Mouse (Mus musculus): ENCODE measurements around the gene Itih5.

Gene Itih5

GRCm38 (mm10) chr2:10169991-10170390 lies 16.6 kb downstream of the Itih5 start:
- no peak for DNase-seq

DNA sequence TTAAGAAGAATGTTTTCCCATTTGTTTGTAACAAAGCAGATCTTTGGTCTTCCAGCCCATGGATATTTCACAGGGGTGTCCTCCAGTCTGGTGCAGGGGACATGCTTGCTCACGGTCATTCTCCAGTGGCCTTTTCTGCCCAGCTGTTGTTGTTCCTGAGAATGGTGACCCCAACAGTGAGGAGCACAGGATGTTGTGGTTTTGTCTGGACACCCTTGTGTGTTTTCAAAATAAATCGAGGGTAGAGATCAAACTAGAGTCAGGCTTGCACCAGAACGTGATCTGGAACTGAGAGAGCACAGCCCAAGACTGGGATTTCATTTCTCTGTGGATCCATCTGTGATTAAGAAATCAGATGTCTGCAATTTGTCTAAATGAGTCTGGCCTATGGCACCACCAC lies 40.2 kb downstream of the Itih5 start:
- no peak for DNase-seq

GRCm38 (mm10) chr2:10195162-10195561 lies 41.8 kb downstream of the Itih5 start:
- no peak for DNase-seq

- DNase-seq, result no peak
These were observed 46.0 kb downstream of the Itih5 start for GRCm38 (mm10) chr2:10199326-10199725.

GRCm38 (mm10) chr2:10200736-10201285 lies 47.4 kb downstream of the Itih5 start:
- DNase-seq, result no peak

DNA sequence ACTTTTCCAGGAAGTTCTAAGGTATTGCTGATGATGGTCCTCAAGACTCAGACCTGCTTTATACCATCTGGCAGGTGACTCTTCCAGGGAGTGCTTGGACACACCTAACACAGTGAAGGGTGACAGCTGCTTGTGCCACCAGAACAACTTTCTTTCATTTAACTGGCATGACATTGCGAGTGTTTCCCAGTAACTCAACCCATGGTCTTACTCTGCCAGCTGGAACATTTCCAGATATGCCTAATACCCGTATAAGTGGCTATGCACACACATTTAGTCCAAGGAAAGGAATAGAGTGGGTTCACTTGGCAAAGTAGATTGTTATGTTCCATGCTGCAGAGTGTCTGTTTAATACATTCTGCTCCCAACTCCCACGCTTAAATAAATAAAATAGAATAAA lies 50.9 kb downstream of the Itih5 start:
- DNase-seq, result no peak

- DNase-seq, result no peak
These were observed 60.1 kb downstream of the Itih5 start for GRCm38 (mm10) chr2:10213468-10213867.

DNA sequence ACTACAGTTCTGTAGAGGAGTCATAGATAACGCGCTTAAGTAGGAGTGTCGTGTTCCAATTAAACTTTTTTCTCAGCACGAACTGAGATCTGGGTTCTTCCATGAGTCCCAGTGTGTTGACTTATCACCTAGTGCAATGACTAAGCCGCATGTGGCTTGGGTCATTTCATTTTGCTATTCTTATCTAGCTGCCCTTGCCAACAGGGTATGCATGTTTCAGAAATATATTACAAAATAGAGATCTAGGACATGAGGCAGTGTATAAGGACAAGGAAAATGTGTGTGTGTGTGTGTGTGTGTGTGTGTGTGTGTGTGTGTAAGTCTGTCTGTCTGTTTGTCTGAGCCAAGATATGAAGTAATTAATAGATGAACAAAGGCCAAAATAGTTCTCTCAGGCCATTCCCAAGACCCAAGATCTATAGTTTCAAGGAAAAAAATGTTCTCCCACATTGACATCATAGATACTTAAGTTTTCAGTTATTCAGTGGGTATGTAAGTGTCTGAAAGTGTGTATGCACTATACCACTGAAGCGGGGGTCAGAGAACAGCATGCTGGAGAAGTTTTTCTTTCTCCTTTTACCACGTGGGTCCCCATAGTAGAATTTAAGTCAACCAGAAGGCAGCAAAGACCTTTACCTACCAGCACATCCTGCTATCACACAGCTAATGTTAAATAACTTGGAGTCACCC lies 62.6 kb downstream of the Itih5 start:
- DNase-seq, result no peak

- DNase-seq, result peak; percentile 21
These were observed 63.3 kb downstream of the Itih5 start for GRCm38 (mm10) chr2:10216566-10217247.

GRCm38 (mm10) chr2:10221862-10222261 lies 68.5 kb downstream of the Itih5 start:
- DNase-seq, result no peak

DNA sequence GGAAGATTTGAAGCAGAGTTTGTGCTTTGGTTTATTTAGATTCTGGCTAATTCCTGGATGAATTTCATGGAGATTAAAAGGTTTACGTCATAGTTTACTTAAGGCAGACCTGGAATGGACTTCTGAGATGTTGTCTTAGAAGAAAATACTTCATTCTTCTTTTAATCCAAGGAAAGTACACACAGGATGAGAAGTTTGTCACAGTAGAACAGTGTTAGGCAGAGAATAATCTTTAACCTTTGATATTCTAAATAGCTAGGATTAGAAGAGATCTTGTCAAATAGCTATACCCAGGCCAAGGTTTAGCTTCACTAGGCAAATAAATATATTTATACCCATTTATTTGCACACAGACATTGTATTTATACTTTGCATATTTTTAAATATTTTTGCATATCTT lies 73.5 kb downstream of the Itih5 start:
- DNase-seq, result no peak

- no peak for DNase-seq
These were observed 78.6 kb downstream of the Itih5 start for GRCm38 (mm10) chr2:10231971-10232370.

DNA sequence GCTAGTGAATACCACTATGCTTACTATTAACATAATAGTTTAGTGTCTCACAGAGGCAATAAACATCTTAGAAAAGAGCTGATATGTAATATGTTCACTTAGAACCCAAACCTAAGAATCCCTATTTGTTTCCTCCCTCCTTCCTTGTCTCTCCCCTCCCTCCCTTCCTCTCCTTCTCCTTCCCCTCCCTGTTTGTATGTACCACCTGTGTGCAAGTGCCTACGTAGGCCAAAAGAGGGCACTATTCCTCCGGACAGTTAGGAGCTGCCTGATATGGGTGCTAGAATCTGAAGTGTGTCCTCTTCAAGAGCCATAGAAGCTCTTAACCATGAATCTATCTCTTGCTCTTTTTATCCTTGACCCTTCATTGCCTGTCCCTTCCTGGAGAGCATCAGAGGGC lies 83.2 kb downstream of the Itih5 start:
- DNase-seq, result no peak

DNA sequence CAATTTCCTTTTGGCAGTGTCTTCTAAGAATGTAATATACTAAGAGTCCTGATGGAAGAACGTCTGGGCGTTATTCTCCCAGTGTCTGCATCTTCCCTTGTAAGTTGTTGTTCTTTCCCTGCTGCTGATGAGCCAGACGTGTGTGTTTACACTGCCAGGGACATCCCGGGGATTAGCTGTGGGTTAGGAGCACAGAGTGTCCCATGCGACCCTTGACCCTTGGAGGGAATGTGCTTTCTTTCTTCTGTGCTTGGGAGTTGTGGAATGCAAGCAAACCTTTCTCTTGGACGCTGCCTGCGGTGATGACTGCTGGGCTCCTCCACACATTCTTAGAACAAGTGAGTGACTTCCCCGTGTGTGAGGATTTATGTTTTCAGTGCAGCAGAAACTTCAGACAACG lies 89.6 kb downstream of the Itih5 start:
- no peak for DNase-seq

- no peak for DNase-seq
These were observed 97.1 kb downstream of the Itih5 start for GRCm38 (mm10) chr2:10250441-10250840.

GRCm38 (mm10) chr2:10250926-10251325 lies 97.6 kb downstream of the Itih5 start:
- DNase-seq, result no peak

GRCm38 (mm10) chr2:10251466-10251865 lies 98.1 kb downstream of the Itih5 start:
- DNase-seq, result no peak

- DNase-seq, result no peak
These were observed 98.6 kb downstream of the Itih5 start for GRCm38 (mm10) chr2:10252016-10252415.

DNA sequence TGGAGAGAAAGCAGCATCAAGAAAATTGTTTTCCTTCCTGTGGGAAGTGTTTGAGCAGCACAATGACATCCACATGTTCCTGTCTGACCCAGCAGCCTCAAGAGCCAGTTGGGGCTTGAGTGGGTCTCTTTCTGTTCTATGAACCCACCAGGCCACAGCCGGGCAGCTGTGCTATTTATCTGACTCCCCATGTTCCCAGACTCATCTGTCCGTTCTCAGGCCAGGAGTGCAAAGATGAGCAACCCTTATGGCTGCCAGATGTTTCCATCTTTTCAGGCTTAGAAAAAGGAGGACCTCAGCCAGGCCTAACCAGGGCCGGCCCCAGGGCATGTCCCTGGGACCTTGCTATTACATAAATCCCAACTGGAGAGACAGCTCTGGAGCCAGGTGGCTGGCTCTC lies 100.0 kb downstream of the Itih5 start:
- DNase-seq, result no peak

GRCm38 (mm10) chr2:10256949-10257348 lies 103.6 kb downstream of the Itih5 start:
- no peak for DNase-seq

DNA sequence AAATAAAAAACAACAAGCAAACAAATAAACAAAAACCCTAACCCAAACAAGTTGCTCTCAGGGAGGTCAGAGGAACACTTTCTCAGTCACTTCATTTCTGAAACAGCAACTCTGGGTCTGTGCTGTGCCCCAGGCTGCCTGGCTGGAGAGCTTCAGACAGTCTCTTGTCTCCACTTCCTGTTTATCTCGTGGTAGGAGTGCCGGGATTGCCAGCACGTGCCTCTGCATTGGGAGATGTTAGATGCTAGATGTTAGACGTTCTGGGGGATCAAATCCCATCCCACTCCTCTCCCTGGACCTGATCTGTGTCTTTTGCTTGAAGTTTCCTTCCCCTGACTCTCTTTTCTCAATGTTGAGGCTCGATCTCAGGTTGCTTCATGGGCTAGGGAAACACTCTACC lies 104.9 kb downstream of the Itih5 start:
- DNase-seq, result no peak

DNA sequence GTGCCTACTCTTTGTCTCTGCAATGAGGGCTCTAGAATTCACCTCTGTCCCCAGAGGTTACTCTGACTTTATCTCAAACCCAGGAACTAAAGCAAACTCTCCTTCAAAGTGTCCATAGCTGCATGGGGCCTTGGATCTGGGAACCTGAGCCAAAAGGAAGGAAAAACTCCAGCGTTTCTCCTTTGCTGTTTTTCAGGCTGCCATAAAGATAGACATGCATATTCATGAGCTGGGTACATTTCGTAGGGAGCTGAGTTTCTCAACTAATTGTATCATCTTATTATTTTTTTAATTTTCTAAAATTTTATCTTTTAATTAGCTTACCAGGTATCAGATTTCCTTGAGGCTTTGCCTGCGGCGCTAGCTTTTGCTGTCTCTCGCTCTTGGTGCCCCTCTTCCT lies 106.7 kb downstream of the Itih5 start:
- DNase-seq, result no peak

DNA sequence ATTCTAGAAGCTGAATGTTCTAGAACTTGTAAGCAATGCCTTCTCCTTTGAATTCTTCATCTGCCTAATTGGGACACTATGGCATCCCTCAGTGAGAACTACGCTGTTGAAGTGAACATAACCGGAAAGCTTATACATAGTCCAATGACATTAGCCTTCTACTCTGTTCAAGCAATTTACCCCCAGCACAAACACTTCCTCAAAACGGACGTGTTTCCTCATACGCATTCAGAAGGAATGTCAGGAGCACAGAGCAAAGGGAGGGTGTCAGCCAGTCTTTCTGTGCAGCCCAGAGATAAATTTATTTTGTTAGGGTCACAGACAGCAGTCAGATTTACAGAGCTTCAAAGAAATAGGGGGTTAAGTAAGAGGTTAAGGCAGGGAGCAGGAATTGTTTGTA lies 108.0 kb downstream of the Itih5 start:
- DNase-seq, result no peak

GRCm38 (mm10) chr2:10262722-10263121 lies 109.4 kb downstream of the Itih5 start:
- no peak for DNase-seq

Data from cerebellum, adult 9-11 months (tissue).